Mouse (Mus musculus) neural tube, embryonic 12.5 days (tissue): ENCODE results near the gene BC024063. TPM values are rescaled to one million over a fixed set of nuclear protein-coding genes. Genes with fewer than 3 reads are reported as not detected.
"Not testable (repeated sequence)": the region's sequence is repeated elsewhere in the genome, so short reads cannot be mapped to it uniquely, and the experiment has no call there.

ENCODE experiments used
- ATAC-seq: fragments of 200-750 bp; cut with Nextera tagmentation; 2 replicates; pipeline ENCODE4 v1.8.0; 2017; ENCODE audit warnings: low read depth, mild to moderate bottlenecking, moderate TSS enrichment, moderate library complexity; ENCODE audit not compliant: low FRiP score
- H3K27ac ChIP-seq: fragments of 300-500 bp; sonication (generic); 2 replicates; pipeline ENCODE4 v1.5.1; 2016
- H3K27me3 ChIP-seq: fragments of 300-500 bp; sonication (generic); replicated peaks from 2 replicates; pipeline ENCODE4 v1.6.1; 2016; ENCODE audit warnings: mild to moderate bottlenecking
- H3K36me3 ChIP-seq: fragments of 300-500 bp; sonication (generic); 2 replicates; pipeline ENCODE4 v1.6.1; 2016; ENCODE audit warnings: mild to moderate bottlenecking
- H3K4me1 ChIP-seq: fragments of 300-500 bp; sonication (generic); 2 replicates; pipeline ENCODE4 v1.6.1; 2016
- H3K4me2 ChIP-seq: fragments of 300-500 bp; sonication (generic); replicated peaks from 2 replicates; pipeline ENCODE4 v1.6.1; 2016; ENCODE audit warnings: mild to moderate bottlenecking
- H3K4me3 ChIP-seq: fragments of 300-500 bp; sonication (generic); 2 replicates; pipeline ENCODE4 v1.5.1; 2016
- H3K9ac ChIP-seq: fragments of 300-500 bp; sonication (generic); 2 replicates; pipeline ENCODE4 v1.6.1; 2016; ENCODE audit warnings: mild to moderate bottlenecking
- H3K9me3 ChIP-seq: fragments of 300-500 bp; sonication (generic); 2 replicates; pipeline ENCODE4 v1.6.1; 2016; ENCODE audit warnings: mild to moderate bottlenecking
- WGBS: fragments of 180-500 bp; shearing (Covaris S2); methylation state at CpG from one replicate; pipeline ENCODE4 v1.1.7; 2016; 5-methylcytosine and 5-hydroxymethylcytosine counted together
- polyA plus RNA-seq: library from polyadenylated mRNA; unstranded; fragments of >200 nt; fragmentation: Nextera tagmentation; extraction: Ambion mirVana; gene quantifications from 2 replicates; pipeline ENCODE4 v1.2.1, GENCODE M21; 2016

BC024063 gene
- polyA plus RNA-seq: 5.0 and 6.9 TPM in 2 replicates

- H3K9me3 ChIP-seq, H3K4me1 ChIP-seq, H3K27ac ChIP-seq, H3K27me3 ChIP-seq, H3K36me3 ChIP-seq: not testable (repeated sequence)
- peak; percentile 97 for ATAC-seq
- WGBS: 18% methylated on average over 42 of the region's 42 CpGs
- peak within 1 kb of the TSS; percentile 56 for H3K4me2 ChIP-seq
- peak within 1 kb of the TSS; percentile 45 for H3K4me3 ChIP-seq
- peak within 1 kb of the TSS; percentile 48 for H3K9ac ChIP-seq
These were observed at the start of gene BC024063 for GRCm38 (mm10) chr10:82082728-82083621. Gene BC024063, plus strand, starts transcription at chr10:82083353.

- no peak for ATAC-seq
- Histone ChIP-seq H3K9me3 (peaks cover 6% of the 10 kb centered on the region), H3K4me1 (no peaks in the 10 kb centered on the region), H3K27me3 (no peaks in the 10 kb centered on the region), H3K4me2 (no peak overlapping the region), H3K36me3 (no peaks in the 10 kb centered on the region), H3K27ac (no peak overlapping the region), H3K4me3 (no peak overlapping the region), H3K9ac (no peak overlapping the region)
- WGBS: 67% methylated on average over 2 of the region's 2 CpGs
These were observed 41.0 kb upstream of the BC024063 start for GRCm38 (mm10) chr10:82042191-82042590.

GRCm38 (mm10) chr10:82046603-82047002, 36.5 kb upstream of the BC024063 start:
- Histone ChIP-seq H3K4me1 (no peaks in the 10 kb centered on the region), H3K36me3 (peaks cover 8% of the 10 kb centered on the region), H3K4me2 (no peak overlapping the region), H3K9ac (no peak overlapping the region), H3K27me3 (no peaks in the 10 kb centered on the region), H3K9me3 (peaks cover 27% of the 10 kb centered on the region), H3K27ac (no peak overlapping the region), H3K4me3 (no peak overlapping the region)
- 82% methylated on average over 3 of the region's 3 CpGs for WGBS
- ATAC-seq: no peak

GRCm38 (mm10) chr10:82047597-82048459, 35.3 kb upstream of the BC024063 start, which contains the start of gene Zfp873:
Gene Zfp873, plus strand, starts transcription at chr10:82048123.
- H3K9ac ChIP-seq: peak within 1 kb of the TSS; percentile 83
- ATAC-seq: peak; percentile 100
- H3K4me3 ChIP-seq: peak within 1 kb of the TSS; percentile 69
- H3K36me3 ChIP-seq: peaks cover 16% of the 10 kb centered on the region
- H3K4me2 ChIP-seq: peak within 1 kb of the TSS; percentile 60
- no peaks in the 10 kb centered on the region for H3K4me1 ChIP-seq
- H3K9me3 ChIP-seq: peaks cover 40% of the 10 kb centered on the region
- no peaks in the 10 kb centered on the region for H3K27me3 ChIP-seq
- peak within 1 kb of the TSS; percentile 90 for H3K27ac ChIP-seq
- WGBS: 10% methylated on average over 35 of the region's 35 CpGs

- Histone ChIP-seq H3K4me2 (peak overlapping the region; percentile 60), H3K27ac (0 out of 2 replicates have a peak overlapping the region, but pooled peaks have one; percentile 90), H3K4me3 (peak overlapping the region; percentile 69), H3K9ac (peak overlapping the region; percentile 83), H3K36me3 (peaks cover 18% of the 10 kb centered on the region), H3K9me3 (peaks cover 46% of the 10 kb centered on the region)
- ATAC-seq, H3K27me3 ChIP-seq, H3K4me1 ChIP-seq: not testable (repeated sequence)
- WGBS: 31% methylated on average over 10 of the region's 10 CpGs
These were observed 34.7 kb upstream of the BC024063 start for GRCm38 (mm10) chr10:82048460-82048804.

GRCm38 (mm10) chr10:82083622-82083971, 444 bp downstream of the BC024063 start:
- H3K4me1 ChIP-seq, H3K27ac ChIP-seq, H3K36me3 ChIP-seq, H3K27me3 ChIP-seq, H3K9me3 ChIP-seq: not testable (repeated sequence)
- peak overlapping the region; percentile 45 for H3K4me3 ChIP-seq
- WGBS: 21% methylated on average over 14 of the region's 14 CpGs
- peak; percentile 62 for ATAC-seq
- H3K9ac ChIP-seq: peak overlapping the region; percentile 48
- peak overlapping the region; percentile 56 for H3K4me2 ChIP-seq

GRCm38 (mm10) chr10:82117206-82117605, 34.1 kb downstream of the BC024063 start:
- ATAC-seq: no peak
- no peak overlapping the region for H3K9ac ChIP-seq

GRCm38 (mm10) chr10:82127850-82128401, 44.8 kb downstream of the BC024063 start, which contains the start of gene AU041133:
Gene AU041133, plus strand, starts transcription at chr10:82128013.
- H3K4me3 ChIP-seq: peak within 1 kb of the TSS; percentile 56
- H3K9me3 ChIP-seq: peaks cover 47% of the 10 kb centered on the region
- H3K36me3 ChIP-seq: peaks cover 4% of the 10 kb centered on the region; the same call in 1 of the 2 replicates
- H3K4me2 ChIP-seq: peak within 1 kb of the TSS; percentile 61
- H3K9ac ChIP-seq: peak within 1 kb of the TSS; percentile 57
- 2% methylated on average over 41 of the region's 41 CpGs for WGBS
- H3K4me1 ChIP-seq: no peaks in the 10 kb centered on the region
- no peak within 1 kb of the TSS; the same call in 1 of the 2 replicates for H3K27ac ChIP-seq
- ATAC-seq: peak; percentile 100
- no peaks in the 10 kb centered on the region for H3K27me3 ChIP-seq

More at GRCm38 (mm10) chr10:82117206-82117605, 34.1 kb downstream of the BC024063 start:
- Histone ChIP-seq H3K27ac (no peak overlapping the region), H3K4me2 (no peak overlapping the region), H3K4me1 (no peaks in the 10 kb centered on the region), H3K4me3 (no peak overlapping the region), H3K36me3 (no peaks in the 10 kb centered on the region), H3K27me3 (no peaks in the 10 kb centered on the region), H3K9me3 (peaks cover 46% of the 10 kb centered on the region)
- 86% methylated on average over 3 of the region's 3 CpGs for WGBS

- peaks cover 40% of the 10 kb centered on the region for H3K9me3 ChIP-seq
- no peaks in the 10 kb centered on the region for H3K4me1 ChIP-seq
- no peaks in the 10 kb centered on the region for H3K27me3 ChIP-seq
- WGBS: 95% methylated on average over 1 of the region's 1 CpGs
- H3K36me3 ChIP-seq: peaks cover 51% of the 10 kb centered on the region
- H3K9ac ChIP-seq: no peak overlapping the region
- ATAC-seq: no peak
- no peak overlapping the region for H3K4me3 ChIP-seq
- H3K27ac ChIP-seq: no peak overlapping the region
- H3K4me2 ChIP-seq: no peak overlapping the region
These were observed 62.1 kb downstream of the BC024063 start for GRCm38 (mm10) chr10:82145282-82145681.

- no peak overlapping the region for H3K4me2 ChIP-seq
- H3K4me1 ChIP-seq: no peaks in the 10 kb centered on the region
- no peaks in the 10 kb centered on the region for H3K27me3 ChIP-seq
- no peak overlapping the region for H3K27ac ChIP-seq
- peaks cover 58% of the 10 kb centered on the region for H3K9me3 ChIP-seq
- H3K9ac ChIP-seq: no peak overlapping the region
- WGBS: 83% methylated on average over 4 of the region's 4 CpGs
- no peak overlapping the region for H3K4me3 ChIP-seq
- H3K36me3 ChIP-seq: peaks cover 66% of the 10 kb centered on the region
- no peak for ATAC-seq
These were observed 64.4 kb downstream of the BC024063 start for GRCm38 (mm10) chr10:82147571-82147970.
